Mouse (Mus musculus) T-helper 1 cell (primary cell): Measurements from ENCODE around the gene Nlgn2.

Source experiments
- in situ Hi-C: fragments of 300-600 bp; cut with MboI, MseI; formaldehyde crosslinking; loops from one replicate; pipeline ENCODE4 v1.15.1; 2025; ENCODE audit warnings: high pct_unique_total_duplicates

The Nlgn2 gene

GRCm38 (mm10) chr11:69795983-69796435 is 41.6 kb downstream of the Nlgn2 start:
- in situ Hi-C loops, result no loop called here

- in situ Hi-C loops, result no loop called here
Observed at GRCm38 (mm10) chr11:69795168-69795982, 42.2 kb downstream of the Nlgn2 start, which contains the start of gene Chrnb1. Gene Chrnb1 (minus strand): TSS chr11:69795943.

- in situ Hi-C loops, result no loop called here
Observed at GRCm38 (mm10) chr11:69793429-69793828, 44.2 kb downstream of the Nlgn2 start.

- in situ Hi-C loops, result no loop called here
Observed at GRCm38 (mm10) chr11:69791420-69791819, 46.2 kb downstream of the Nlgn2 start.

GRCm38 (mm10) chr11:69789431-69789830 is 48.2 kb downstream of the Nlgn2 start:
- in situ Hi-C loops, result no loop called here

- in situ Hi-C loops, result no loop called here
Observed at GRCm38 (mm10) chr11:69787306-69787705, 50.3 kb downstream of the Nlgn2 start.

GRCm38 (mm10) chr11:69784793-69785272 is 52.8 kb downstream of the Nlgn2 start:
- in situ Hi-C loops, result no loop called here

- in situ Hi-C loops, result no loop called here
Observed at GRCm38 (mm10) chr11:69781828-69782227, 55.8 kb downstream of the Nlgn2 start.

GRCm38 (mm10) chr11:69778985-69779384 is 58.6 kb downstream of the Nlgn2 start:
- in situ Hi-C loops, result no loop called here

GRCm38 (mm10) chr11:69778258-69778982 is 59.2 kb downstream of the Nlgn2 start:
- in situ Hi-C loops, result no loop called here

GRCm38 (mm10) chr11:69777504-69778257 is 59.9 kb downstream of the Nlgn2 start:
- in situ Hi-C loops, result no loop called here

- in situ Hi-C loops, result no loop called here
Observed at GRCm38 (mm10) chr11:69776488-69776887, 61.1 kb downstream of the Nlgn2 start.

GRCm38 (mm10) chr11:69775716-69776115 is 61.9 kb downstream of the Nlgn2 start:
- in situ Hi-C loops, result no loop called here

- in situ Hi-C loops, result no loop called here
Observed at GRCm38 (mm10) chr11:69774961-69775360, 62.6 kb downstream of the Nlgn2 start.
